Mouse (Mus musculus) testis, adult 2 months (tissue): Measurements from ENCODE around the gene Ghr.

Experiments used
- CTCF ChIP-seq: fragments of 200-500 bp; IDR thresholded peaks from 2 replicates; pipeline ENCODE4 v1.5.1; 2012; ENCODE audit warnings: low read depth, mild to moderate bottlenecking, inconsistent platforms, low read length, moderate library complexity; ENCODE audit not compliant: control insufficient read depth, insufficient read depth, insufficient replicate concordance
- POLR2A ChIP-seq: fragments of 200-500 bp; IDR thresholded peaks from 2 replicates; pipeline ENCODE4 v1.6.1; 2012; ENCODE audit warnings: low read depth, mild to moderate bottlenecking, inconsistent platforms, low read length, moderate library complexity; ENCODE audit not compliant: control insufficient read depth

GRCm38 (mm10) chr15:3396149-3396548 is 187.1 kb downstream of the Ghr start:
- TF ChIP-seq CTCF (no peak), POLR2A (no peak)
